Mouse (Mus musculus): Measurements from ENCODE around the gene Rfx8. TPM values are rescaled to one million over a fixed set of nuclear protein-coding genes. Genes with fewer than 3 reads are reported as not detected.

Rfx8 gene
- total and polyA plus RNA-seq, 2 experiments from 2014 or later = 0.28 to 0.66 TPM

DNA sequence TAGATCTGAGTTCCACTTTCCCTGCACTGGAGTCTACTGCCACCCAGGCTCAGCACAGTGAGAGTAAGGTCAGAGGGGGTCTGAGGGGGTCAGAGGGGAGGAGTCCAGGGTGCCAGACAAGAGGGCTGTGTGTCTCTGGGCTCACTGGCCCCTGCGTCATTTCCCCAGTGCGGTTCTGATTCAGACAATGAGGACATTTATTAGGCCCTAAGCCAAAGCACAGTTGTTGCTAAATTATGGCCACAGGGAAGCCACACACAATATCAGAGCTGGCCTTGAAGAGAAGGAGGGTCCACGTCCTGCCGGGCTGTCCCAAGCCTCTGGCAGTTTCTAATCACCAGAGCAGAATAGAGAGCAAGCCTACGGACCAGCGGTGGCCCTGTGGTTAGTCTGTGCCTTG lies 22.3 kb downstream of the Rfx8 start:
- no peaks in the 10 kb centered on the region for H3K9me3 ChIP-seq (ENCODE audit: low read length)
- H3K4me3 ChIP-seq (ENCODE audit: low read depth, low read length) = no peak overlapping the region
- TF ChIP-seq CTCF (IDR thresholded peaks at IDR 0.05) = no peak
- H3K36me3 ChIP-seq (ENCODE audit: insufficient read depth, low read length) = no peaks in the 10 kb centered on the region
- H3K27ac ChIP-seq (ENCODE audit: low read depth, low read length) = no peak overlapping the region
- H3K4me1 ChIP-seq (ENCODE audit: insufficient read depth, low read length) = 0 out of 2 replicates have a peak, but pooled peaks cover 3% of the 10 kb centered on the region
- no peaks in the 10 kb centered on the region for H3K27me3 ChIP-seq (ENCODE audit: insufficient read depth, low read length)
- ATAC-seq (ENCODE audit: low FRiP score) = no peak
- no peak overlapping the region for H3K9ac ChIP-seq (replicated peaks; ENCODE audit: low read length, poor library complexity, severe bottlenecking)
- DNase-seq (ENCODE audit: low spot score) = no peak
- H3K4me2 ChIP-seq (ENCODE audit: low read depth, low read length, poor library complexity, severe bottlenecking) = no peak overlapping the region
- WGBS = 42% methylated on average over 6 of the region's 6 CpGs

DNA sequence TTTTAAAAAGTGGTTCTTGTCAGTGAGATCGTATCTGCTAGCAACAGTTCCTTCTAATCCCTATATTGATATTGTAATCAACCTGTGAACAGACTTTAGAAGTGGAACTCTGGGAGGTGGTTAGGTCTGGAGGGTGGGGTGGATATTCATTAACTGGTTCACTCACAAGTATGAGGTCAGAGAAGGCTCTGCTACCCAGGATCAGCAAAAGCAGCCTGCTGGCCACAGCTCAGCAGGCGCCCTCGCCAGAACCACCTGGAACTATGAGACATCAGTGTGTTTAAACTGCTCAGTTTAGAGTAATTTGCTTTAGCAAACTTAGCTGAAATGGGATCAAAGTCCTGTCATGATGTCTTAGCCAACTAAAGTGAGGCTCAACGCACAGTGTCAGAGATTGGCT lies 25.6 kb downstream of the Rfx8 start:
- ATAC-seq (ENCODE audit: low FRiP score) = no peak
- WGBS = 40% methylated on average over 4 of the region's 4 CpGs

DNA sequence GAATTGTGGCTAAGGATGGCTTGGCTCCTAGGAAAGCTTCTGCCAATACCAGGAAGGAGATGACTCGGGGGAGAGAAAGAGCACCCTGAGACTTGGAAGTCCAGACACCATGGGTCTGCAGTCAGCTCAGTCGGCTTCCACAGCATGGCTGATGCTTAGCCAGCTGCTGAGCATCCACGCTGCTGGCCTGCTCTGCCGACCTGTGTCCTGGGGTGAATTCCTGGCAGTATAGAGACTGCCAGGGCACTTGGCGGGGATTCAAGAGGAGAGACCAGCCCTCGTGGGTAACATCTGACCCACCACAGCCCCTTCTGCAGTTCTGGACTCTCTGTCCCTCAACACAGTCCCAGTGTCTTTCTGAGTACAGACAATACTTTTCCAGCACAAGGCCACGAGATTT lies 26.0 kb downstream of the Rfx8 start:
- H3K4me2 ChIP-seq (ENCODE audit: low read depth, low read length, poor library complexity, severe bottlenecking) = no peak overlapping the region
- H3K9ac ChIP-seq (replicated peaks; ENCODE audit: low read length, poor library complexity, severe bottlenecking) = no peak overlapping the region
- H3K27me3 ChIP-seq (ENCODE audit: insufficient read depth, low read length) = no peaks in the 10 kb centered on the region
- H3K9me3 ChIP-seq (ENCODE audit: low read length) = no peaks in the 10 kb centered on the region
- H3K4me3 ChIP-seq (ENCODE audit: low read depth, low read length) = no peak overlapping the region
- TF ChIP-seq CTCF (IDR thresholded peaks at IDR 0.05) = no peak
- no peaks in the 10 kb centered on the region for H3K4me1 ChIP-seq (ENCODE audit: insufficient read depth, low read length)
- H3K36me3 ChIP-seq (ENCODE audit: insufficient read depth, low read length) = no peaks in the 10 kb centered on the region
- H3K27ac ChIP-seq (ENCODE audit: low read depth, low read length) = no peak overlapping the region
- 39% methylated on average over 7 of the region's 7 CpGs for WGBS
- ATAC-seq (ENCODE audit: low FRiP score) (no peak), DNase-seq (ENCODE audit: low spot score) (no peak)

More for the DNA sequence above, 25.6 kb downstream of the Rfx8 start:
- H3K36me3 ChIP-seq (ENCODE audit: insufficient read depth, low read length) = no peaks in the 10 kb centered on the region
- no peak for TF ChIP-seq CTCF (IDR thresholded peaks at IDR 0.05)
- no peaks in the 10 kb centered on the region for H3K27me3 ChIP-seq (ENCODE audit: insufficient read depth, low read length)
- H3K4me2 ChIP-seq (ENCODE audit: low read depth, low read length, poor library complexity, severe bottlenecking) = no peak overlapping the region
- H3K9ac ChIP-seq (replicated peaks; ENCODE audit: low read length, poor library complexity, severe bottlenecking) = no peak overlapping the region
- H3K27ac ChIP-seq (ENCODE audit: low read depth, low read length) = no peak overlapping the region
- H3K4me3 ChIP-seq (ENCODE audit: low read depth, low read length) = no peak overlapping the region
- H3K9me3 ChIP-seq (ENCODE audit: low read length) = no peaks in the 10 kb centered on the region
- DNase-seq (ENCODE audit: low spot score) = no peak
- no peaks in the 10 kb centered on the region for H3K4me1 ChIP-seq (ENCODE audit: insufficient read depth, low read length)

DNA sequence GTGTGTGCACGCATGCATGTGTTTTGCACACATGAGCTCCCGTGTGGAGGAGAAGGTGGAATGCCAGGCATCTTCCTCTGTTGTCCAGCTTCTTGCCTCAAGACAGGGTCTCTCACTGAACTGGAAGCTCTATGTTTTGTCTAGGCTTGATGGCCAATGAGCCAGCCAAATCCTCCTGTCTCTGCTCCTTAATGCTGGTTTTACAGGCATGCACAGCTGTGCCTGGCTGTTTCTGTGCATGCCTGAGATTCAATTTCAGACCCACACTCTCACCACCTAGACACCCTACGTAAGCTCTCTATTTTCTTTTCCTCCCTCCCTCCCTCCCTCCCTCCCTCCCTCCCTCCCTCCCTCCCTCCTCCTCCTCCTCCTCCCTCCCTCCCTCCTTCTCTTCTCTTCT lies 28.8 kb downstream of the Rfx8 start:
- H3K27ac ChIP-seq (ENCODE audit: low read depth, low read length) = no peak overlapping the region
- no peak overlapping the region for H3K4me3 ChIP-seq (ENCODE audit: low read depth, low read length)
- no peak for TF ChIP-seq CTCF (IDR thresholded peaks at IDR 0.05)
- H3K36me3 ChIP-seq (ENCODE audit: insufficient read depth, low read length) = no peaks in the 10 kb centered on the region
- H3K4me2 ChIP-seq (ENCODE audit: low read depth, low read length, poor library complexity, severe bottlenecking) = no peak overlapping the region
- ATAC-seq (ENCODE audit: low FRiP score) = no peak
- H3K4me1 ChIP-seq (ENCODE audit: insufficient read depth, low read length) = no peaks in the 10 kb centered on the region
- no peaks in the 10 kb centered on the region for H3K27me3 ChIP-seq (ENCODE audit: insufficient read depth, low read length)
- H3K9me3 ChIP-seq (ENCODE audit: low read length) = no peaks in the 10 kb centered on the region
- H3K9ac ChIP-seq (replicated peaks; ENCODE audit: low read length, poor library complexity, severe bottlenecking) = no peak overlapping the region
- WGBS = 85% methylated on average over 3 of the region's 3 CpGs
- no peak for DNase-seq (ENCODE audit: low spot score)

DNA sequence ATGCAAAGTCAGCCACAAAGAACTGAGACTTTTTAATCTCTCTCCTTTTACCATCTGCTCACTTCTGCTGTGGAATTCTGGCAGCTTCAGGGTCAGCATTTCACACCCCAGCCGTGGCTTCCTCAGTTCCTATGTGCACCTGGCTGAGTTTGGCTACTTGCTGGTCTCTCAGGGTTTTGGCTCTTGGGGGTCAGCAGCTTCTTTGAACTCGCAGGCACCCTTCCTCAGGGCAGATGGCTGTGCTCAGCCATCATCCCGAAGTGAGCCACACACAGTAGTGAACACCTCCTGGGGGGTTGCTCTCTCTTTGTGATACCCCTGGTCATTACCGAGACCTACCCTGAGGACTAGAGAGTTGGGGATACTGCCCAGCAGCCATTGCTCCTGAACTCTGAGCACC lies 29.7 kb downstream of the Rfx8 start:
- ATAC-seq (ENCODE audit: low FRiP score) = no peak

DNA sequence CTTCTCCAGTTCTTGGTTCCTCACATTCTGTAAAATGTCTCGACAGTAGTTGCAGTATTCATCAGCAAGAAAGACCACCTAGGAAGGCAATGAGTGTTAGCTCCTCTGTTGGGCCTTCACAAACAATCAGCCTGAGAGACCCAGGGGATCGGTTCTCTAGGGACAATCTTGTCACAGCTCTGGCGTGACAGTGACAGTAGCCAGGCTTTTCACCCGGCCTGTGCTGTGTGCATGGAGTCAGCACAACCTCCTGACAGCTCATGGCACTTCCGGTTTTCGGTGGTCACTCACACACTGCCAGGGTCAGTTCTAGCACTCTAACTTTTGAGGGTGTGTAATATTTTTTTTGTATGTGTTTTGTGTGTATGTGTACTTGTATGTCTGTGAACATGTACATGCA lies 32.2 kb downstream of the Rfx8 start:
- no peaks in the 10 kb centered on the region for H3K9me3 ChIP-seq (ENCODE audit: low read length)
- no peak for TF ChIP-seq CTCF (IDR thresholded peaks at IDR 0.05)

More for the DNA sequence above, 29.7 kb downstream of the Rfx8 start:
- 58% methylated on average over 4 of the region's 4 CpGs for WGBS
- no peak overlapping the region for H3K9ac ChIP-seq (replicated peaks; ENCODE audit: low read length, poor library complexity, severe bottlenecking)
- H3K4me3 ChIP-seq (ENCODE audit: low read depth, low read length) = no peak overlapping the region
- no peaks in the 10 kb centered on the region for H3K36me3 ChIP-seq (ENCODE audit: insufficient read depth, low read length)
- H3K27ac ChIP-seq (ENCODE audit: low read depth, low read length) = no peak overlapping the region
- no peaks in the 10 kb centered on the region for H3K9me3 ChIP-seq (ENCODE audit: low read length)
- H3K4me2 ChIP-seq (ENCODE audit: low read depth, low read length, poor library complexity, severe bottlenecking) = no peak overlapping the region
- no peaks in the 10 kb centered on the region for H3K4me1 ChIP-seq (ENCODE audit: insufficient read depth, low read length)
- no peaks in the 10 kb centered on the region for H3K27me3 ChIP-seq (ENCODE audit: insufficient read depth, low read length)
- no peak for TF ChIP-seq CTCF (IDR thresholded peaks at IDR 0.05)
- no peak for DNase-seq (ENCODE audit: low spot score)

More for the DNA sequence above, 32.2 kb downstream of the Rfx8 start:
- WGBS = 79% methylated on average over 6 of the region's 6 CpGs
- ATAC-seq (ENCODE audit: low FRiP score) (no peak), DNase-seq (ENCODE audit: low spot score) (no peak)
- Histone ChIP-seq H3K27ac (ENCODE audit: low read depth, low read length) (no peak overlapping the region), H3K4me3 (ENCODE audit: low read depth, low read length) (no peak overlapping the region), H3K4me1 (ENCODE audit: insufficient read depth, low read length) (no peaks in the 10 kb centered on the region), H3K4me2 (ENCODE audit: low read depth, low read length, poor library complexity, severe bottlenecking) (no peak overlapping the region), H3K36me3 (ENCODE audit: insufficient read depth, low read length) (no peaks in the 10 kb centered on the region), H3K9ac (replicated peaks; ENCODE audit: low read length, poor library complexity, severe bottlenecking) (no peak overlapping the region), H3K27me3 (ENCODE audit: insufficient read depth, low read length) (no peaks in the 10 kb centered on the region)

All from midbrain, postnatal 0 days (tissue).